Mouse (Mus musculus): Measurements from ENCODE around the gene Oas1h. TPM values are rescaled to one million over a fixed set of nuclear protein-coding genes. Genes with fewer than 3 reads are reported as not detected.

The Oas1h gene
- not detected in 2 replicates for polyA plus RNA-seq (2014; fragmentation: Nextera tagmentation; extraction: Ambion mirVana)

DNA sequence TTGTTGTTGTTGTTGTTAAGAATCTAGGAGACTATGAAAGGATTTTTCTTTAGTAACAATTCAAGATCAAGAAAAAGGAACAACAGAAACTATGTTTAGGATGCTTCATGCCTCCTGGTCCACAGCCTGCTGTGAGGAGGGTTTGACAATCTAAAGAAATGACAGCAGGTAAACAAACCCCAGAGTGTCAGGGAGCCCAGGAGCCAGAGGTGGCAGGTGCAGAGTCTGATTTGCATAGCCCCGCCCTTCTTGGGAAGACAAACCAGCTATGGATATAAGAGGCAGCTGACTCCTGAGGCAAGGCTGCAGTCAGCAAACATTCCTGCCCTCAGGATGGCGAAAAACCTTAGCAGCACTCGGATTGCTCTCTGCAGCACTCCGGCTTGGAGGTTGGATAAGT is at the start of gene Oas1h:
Gene Oas1h, plus strand, starts transcription at position 301 of the 400 bp plus-strand sequence.
- Histone ChIP-seq H3K27me3 (ENCODE audit: control insufficient read depth, insufficient read depth, low read length) (no peaks in the 10 kb centered on the region), H3K27ac (ENCODE audit: low read length) (no peak within 1 kb of the TSS), H3K9me3 (ENCODE audit: control insufficient read depth, low read depth, low read length) (no peaks in the 10 kb centered on the region), H3K9ac (replicated peaks; ENCODE audit: low read depth, low read length) (no peak within 1 kb of the TSS), H3K4me2 (replicated peaks; ENCODE audit: low read depth, low read length) (no peak within 1 kb of the TSS), H3K4me3 (ENCODE audit: low read depth, low read length) (no peak within 1 kb of the TSS), H3K36me3 (ENCODE audit: control insufficient read depth, insufficient read depth, low read length) (no peaks in the 10 kb centered on the region), H3K4me1 (ENCODE audit: control insufficient read depth, insufficient read depth, low read length) (no peaks in the 10 kb centered on the region)
- 36% methylated on average over 4 of the region's 4 CpGs for WGBS
- no peak for ATAC-seq (ENCODE audit: insufficient number of reproducible peaks, insufficient read depth, low FRiP score, low read depth)

DNA sequence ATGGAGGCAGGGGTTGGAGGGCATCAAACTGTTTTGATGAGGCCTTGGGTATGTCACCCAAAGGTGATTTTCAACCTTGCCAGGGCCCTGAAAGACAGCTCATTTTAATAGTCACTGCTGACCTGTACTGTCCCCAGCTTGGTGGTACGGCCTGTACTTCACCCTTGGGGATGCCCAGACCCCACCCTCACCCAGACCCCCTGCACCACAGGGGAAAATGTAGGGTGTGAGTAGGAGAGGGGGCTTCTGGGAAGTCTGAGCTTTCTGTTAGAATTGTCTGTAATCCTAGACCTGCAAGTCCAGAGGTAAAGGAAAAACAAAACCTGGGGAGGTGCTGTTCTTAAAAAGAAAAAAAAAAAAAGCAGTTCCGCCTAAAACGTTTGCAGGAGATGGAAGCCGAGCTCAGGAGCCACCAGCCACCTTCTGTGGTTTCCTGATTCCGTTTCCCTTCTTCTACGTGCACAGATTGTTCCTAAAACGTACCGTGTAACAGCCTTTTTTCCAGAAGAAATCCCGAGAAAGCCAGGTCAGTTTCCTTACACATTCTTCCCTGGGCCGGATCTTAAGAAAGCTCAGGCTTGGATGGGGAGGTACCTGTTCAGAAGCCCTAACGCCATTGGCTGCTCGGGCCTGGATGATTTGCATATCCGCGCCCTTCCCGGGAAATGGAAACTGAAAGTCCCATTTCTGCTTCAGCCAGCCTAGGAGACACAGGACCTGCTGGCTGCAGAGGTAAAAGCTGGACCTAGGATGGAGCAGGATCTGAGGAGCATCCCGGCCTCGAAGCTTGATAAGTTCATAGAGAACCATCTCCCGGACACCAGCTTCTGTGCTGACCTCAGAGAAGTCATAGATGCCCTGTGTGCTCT is 49.0 kb upstream of the Oas1h start, which contains the start of gene Oas1c:
Gene Oas1c, minus strand, starts transcription at position 564 of the 869 bp plus-strand sequence.
- no peaks in the 10 kb centered on the region for H3K27me3 ChIP-seq (ENCODE audit: control insufficient read depth, insufficient read depth, low read length)
- peak within 1 kb of the TSS; percentile 17; the same call in 1 of the 2 replicates for H3K27ac ChIP-seq (ENCODE audit: low read length)
- H3K9me3 ChIP-seq (ENCODE audit: control insufficient read depth, low read depth, low read length), result no peaks in the 10 kb centered on the region
- peak within 1 kb of the TSS; percentile 48 for H3K4me2 ChIP-seq (replicated peaks; ENCODE audit: low read depth, low read length)
- ATAC-seq (ENCODE audit: insufficient number of reproducible peaks, insufficient read depth, low FRiP score, low read depth), result peak; percentile 86
- peaks cover 4% of the 10 kb centered on the region; the same call in 1 of the 2 replicates for H3K4me1 ChIP-seq (ENCODE audit: control insufficient read depth, insufficient read depth, low read length)
- no peak within 1 kb of the TSS; the same call in 1 of the 2 replicates for H3K9ac ChIP-seq (replicated peaks; ENCODE audit: low read depth, low read length)
- H3K36me3 ChIP-seq (ENCODE audit: control insufficient read depth, insufficient read depth, low read length), result no peaks in the 10 kb centered on the region
- peak within 1 kb of the TSS; percentile 26 for H3K4me3 ChIP-seq (ENCODE audit: low read depth, low read length)
- 5% methylated on average over 18 of the region's 18 CpGs for WGBS

DNA sequence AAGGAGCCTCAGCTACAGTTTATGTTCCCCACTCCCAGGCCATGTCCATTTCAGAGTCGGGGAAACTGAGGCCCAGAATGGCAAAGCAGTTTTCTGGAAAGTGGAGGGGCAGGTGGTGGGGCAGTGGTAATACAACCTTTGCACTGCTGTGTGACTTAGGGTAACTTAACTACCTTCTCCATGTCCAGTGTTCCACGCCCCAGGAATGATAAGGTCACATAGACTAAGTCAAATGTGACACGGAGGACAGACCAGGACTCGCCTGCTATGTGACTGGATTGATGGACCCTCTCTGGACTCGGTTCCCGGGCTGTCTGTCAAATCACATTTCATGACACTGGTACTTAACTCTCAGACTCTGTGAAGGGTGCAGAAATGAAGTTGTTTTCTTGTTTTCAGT is 48.2 kb upstream of the Oas1h start:
- Histone ChIP-seq H3K27me3 (ENCODE audit: control insufficient read depth, insufficient read depth, low read length) (no peaks in the 10 kb centered on the region), H3K4me1 (ENCODE audit: control insufficient read depth, insufficient read depth, low read length) (peaks cover 4% of the 10 kb centered on the region; the same call in 1 of the 2 replicates), H3K9me3 (ENCODE audit: control insufficient read depth, low read depth, low read length) (no peaks in the 10 kb centered on the region), H3K36me3 (ENCODE audit: control insufficient read depth, insufficient read depth, low read length) (no peaks in the 10 kb centered on the region), H3K4me2 (replicated peaks; ENCODE audit: low read depth, low read length) (peak overlapping the region; percentile 48), H3K27ac (ENCODE audit: low read length) (no peak overlapping the region), H3K4me3 (ENCODE audit: low read depth, low read length) (peak overlapping the region; percentile 26; the same call in 1 of the 2 replicates), H3K9ac (replicated peaks; ENCODE audit: low read depth, low read length) (no peak overlapping the region)
- WGBS, result 74% methylated on average over 6 of the region's 6 CpGs
- no peak for ATAC-seq (ENCODE audit: insufficient number of reproducible peaks, insufficient read depth, low FRiP score, low read depth)

DNA sequence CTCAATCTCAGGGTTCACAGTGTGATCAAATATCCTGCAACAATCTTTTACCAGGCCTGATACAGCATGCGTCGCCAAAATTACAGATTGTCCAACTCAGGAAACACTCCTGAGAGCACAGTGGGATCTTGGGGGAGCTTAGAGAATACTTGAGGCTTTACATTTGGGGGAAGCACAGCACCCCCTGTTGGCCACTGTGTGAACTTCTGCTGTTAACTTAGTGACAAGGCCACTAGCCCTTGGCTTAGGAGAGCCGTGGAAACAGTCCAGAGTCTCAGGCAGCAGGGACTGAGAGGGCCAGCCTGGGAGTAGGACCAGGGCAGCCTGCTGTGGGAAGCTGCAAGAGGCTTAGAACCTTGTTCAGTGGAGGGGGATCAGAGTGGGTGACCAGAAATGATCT is 45.3 kb upstream of the Oas1h start:
- WGBS, result 55% methylated on average over 3 of the region's 3 CpGs
- H3K9ac ChIP-seq (replicated peaks; ENCODE audit: low read depth, low read length), result no peak overlapping the region
- H3K27me3 ChIP-seq (ENCODE audit: control insufficient read depth, insufficient read depth, low read length), result no peaks in the 10 kb centered on the region
- H3K4me1 ChIP-seq (ENCODE audit: control insufficient read depth, insufficient read depth, low read length), result peaks cover 4% of the 10 kb centered on the region; the same call in 1 of the 2 replicates
- peaks cover 5% of the 10 kb centered on the region; the same call in 1 of the 2 replicates for H3K9me3 ChIP-seq (ENCODE audit: control insufficient read depth, low read depth, low read length)
- H3K4me3 ChIP-seq (ENCODE audit: low read depth, low read length), result no peak overlapping the region
- H3K27ac ChIP-seq (ENCODE audit: low read length), result no peak overlapping the region
- no peak overlapping the region for H3K4me2 ChIP-seq (replicated peaks; ENCODE audit: low read depth, low read length)
- H3K36me3 ChIP-seq (ENCODE audit: control insufficient read depth, insufficient read depth, low read length), result no peaks in the 10 kb centered on the region
- ATAC-seq (ENCODE audit: insufficient number of reproducible peaks, insufficient read depth, low FRiP score, low read depth), result no peak

DNA sequence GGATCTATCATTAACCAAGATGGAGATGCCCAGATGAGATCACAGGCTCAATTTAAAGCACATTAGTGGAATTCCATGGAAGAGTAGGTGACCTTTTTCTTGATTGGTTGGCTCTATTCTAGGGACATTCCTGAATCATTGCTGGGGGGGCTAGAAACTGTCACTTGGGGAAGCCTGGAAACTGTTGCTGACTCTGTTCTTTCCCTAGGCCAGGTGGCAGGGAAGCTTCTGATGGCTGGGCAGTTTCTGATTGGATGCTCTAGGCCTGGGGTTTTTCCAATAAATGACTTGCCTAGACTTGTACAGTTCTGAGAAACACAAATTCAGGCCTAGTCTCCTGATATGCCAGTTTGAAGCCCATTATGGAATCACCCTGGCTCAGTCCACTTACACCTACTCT is 42.2 kb upstream of the Oas1h start:
- Histone ChIP-seq H3K4me1 (ENCODE audit: control insufficient read depth, insufficient read depth, low read length) (no peaks in the 10 kb centered on the region), H3K27ac (ENCODE audit: low read length) (no peak overlapping the region), H3K4me3 (ENCODE audit: low read depth, low read length) (no peak overlapping the region), H3K9ac (replicated peaks; ENCODE audit: low read depth, low read length) (no peak overlapping the region), H3K27me3 (ENCODE audit: control insufficient read depth, insufficient read depth, low read length) (no peaks in the 10 kb centered on the region), H3K36me3 (ENCODE audit: control insufficient read depth, insufficient read depth, low read length) (no peaks in the 10 kb centered on the region), H3K9me3 (ENCODE audit: control insufficient read depth, low read depth, low read length) (peaks cover 5% of the 10 kb centered on the region; the same call in 1 of the 2 replicates), H3K4me2 (replicated peaks; ENCODE audit: low read depth, low read length) (no peak overlapping the region)
- ATAC-seq (ENCODE audit: insufficient number of reproducible peaks, insufficient read depth, low FRiP score, low read depth), result no peak

DNA sequence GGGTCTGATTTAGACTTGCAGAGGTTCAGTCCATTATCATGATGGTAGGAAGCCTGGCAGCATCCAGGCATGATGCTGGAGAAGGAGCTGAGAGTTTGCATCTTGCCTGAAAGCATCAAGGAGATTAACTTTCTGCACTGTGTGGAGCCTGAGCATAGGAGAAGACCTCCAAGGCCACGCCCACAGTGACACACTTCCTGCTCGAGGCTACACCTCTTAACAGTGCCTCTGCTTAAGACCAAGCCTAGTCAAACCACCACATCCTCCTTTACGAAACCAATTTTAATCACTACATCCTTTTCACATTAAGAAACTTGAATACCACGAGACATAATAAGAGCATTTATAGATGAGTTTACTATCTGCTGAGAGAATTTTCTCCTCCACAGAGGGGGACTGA is 30.2 kb upstream of the Oas1h start:
- no peak for ATAC-seq (ENCODE audit: insufficient number of reproducible peaks, insufficient read depth, low FRiP score, low read depth)
- no peak overlapping the region for H3K9ac ChIP-seq (replicated peaks; ENCODE audit: low read depth, low read length)
- no peaks in the 10 kb centered on the region for H3K9me3 ChIP-seq (ENCODE audit: control insufficient read depth, low read depth, low read length)
- no peak overlapping the region for H3K4me2 ChIP-seq (replicated peaks; ENCODE audit: low read depth, low read length)
- H3K27me3 ChIP-seq (ENCODE audit: control insufficient read depth, insufficient read depth, low read length), result no peaks in the 10 kb centered on the region
- H3K4me3 ChIP-seq (ENCODE audit: low read depth, low read length), result no peak overlapping the region
- WGBS, result 83% methylated on average over 4 of the region's 4 CpGs
- H3K4me1 ChIP-seq (ENCODE audit: control insufficient read depth, insufficient read depth, low read length), result no peaks in the 10 kb centered on the region
- H3K36me3 ChIP-seq (ENCODE audit: control insufficient read depth, insufficient read depth, low read length), result no peaks in the 10 kb centered on the region
- H3K27ac ChIP-seq (ENCODE audit: low read length), result no peak overlapping the region

DNA sequence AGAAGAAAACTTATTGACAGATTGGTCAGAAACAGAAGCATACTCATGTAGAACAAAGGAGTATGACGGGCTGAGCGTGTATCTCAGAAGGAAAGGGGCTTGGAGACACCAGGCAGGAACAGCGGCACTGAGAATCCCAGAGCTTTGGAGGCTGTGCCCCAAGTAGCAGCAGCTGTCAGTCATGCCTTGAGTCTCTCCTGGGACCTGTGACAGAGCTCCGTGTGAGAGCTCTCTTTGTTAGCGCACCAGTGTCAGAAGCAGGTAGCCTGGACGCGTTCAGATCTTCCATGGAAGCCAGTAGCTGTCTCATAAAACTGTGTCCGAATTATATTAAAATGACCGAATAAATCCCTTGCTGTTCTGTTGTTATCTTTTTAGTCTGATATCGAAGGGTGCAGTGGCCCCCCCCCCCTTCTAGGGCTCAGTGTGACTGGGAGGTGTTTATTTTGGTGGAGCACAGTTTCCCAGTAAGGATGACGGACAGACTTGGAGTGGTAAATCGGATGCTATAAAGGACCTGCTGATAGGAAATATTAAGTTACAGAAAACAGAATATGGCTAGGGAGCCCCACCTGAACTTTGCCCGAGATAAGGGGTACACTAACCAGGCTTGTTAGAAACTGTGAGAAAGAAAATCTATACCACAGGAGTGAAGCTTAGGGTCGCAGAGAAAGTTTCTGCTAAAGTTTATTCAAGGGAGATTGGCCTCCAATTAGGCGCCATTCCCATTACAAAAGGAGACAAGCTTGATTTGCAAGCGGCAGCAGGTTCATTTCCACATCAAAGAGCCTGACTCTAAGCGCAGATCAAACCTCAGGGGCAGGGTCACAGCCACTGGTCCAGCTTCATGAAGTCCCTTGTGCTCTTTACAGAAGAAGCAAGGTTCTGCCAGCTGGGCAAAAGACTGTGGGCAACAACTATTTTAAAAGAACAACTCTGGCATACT is 27.6 kb upstream of the Oas1h start:
- H3K36me3 ChIP-seq (ENCODE audit: control insufficient read depth, insufficient read depth, low read length), result no peaks in the 10 kb centered on the region
- H3K9me3 ChIP-seq (ENCODE audit: control insufficient read depth, low read depth, low read length), result no peaks in the 10 kb centered on the region
- H3K4me1 ChIP-seq (ENCODE audit: control insufficient read depth, insufficient read depth, low read length), result no peaks in the 10 kb centered on the region
- H3K4me2 ChIP-seq (replicated peaks; ENCODE audit: low read depth, low read length), result no peak overlapping the region
- H3K4me3 ChIP-seq (ENCODE audit: low read depth, low read length), result no peak overlapping the region
- H3K27ac ChIP-seq (ENCODE audit: low read length), result no peak overlapping the region
- no peaks in the 10 kb centered on the region for H3K27me3 ChIP-seq (ENCODE audit: control insufficient read depth, insufficient read depth, low read length)
- WGBS, result 14% methylated on average over 17 of the region's 17 CpGs
- H3K9ac ChIP-seq (replicated peaks; ENCODE audit: low read depth, low read length), result no peak overlapping the region
- no peak for ATAC-seq (ENCODE audit: insufficient number of reproducible peaks, insufficient read depth, low FRiP score, low read depth)
